Mouse (Mus musculus) heart, embryonic 14.5 days (tissue): ENCODE measurements around the gene Ctbp2. TPM values are rescaled to one million over a fixed set of nuclear protein-coding genes. Genes with fewer than 3 reads are reported as not detected.

Source experiments
- ATAC-seq: fragments of 200-750 bp; cut with Nextera tagmentation; 2 replicates; pipeline ENCODE4 v1.8.0; 2017; ENCODE audit warnings: low read depth, moderate TSS enrichment; ENCODE audit not compliant: insufficient number of reproducible peaks, insufficient read depth, low FRiP score
- H3K27ac ChIP-seq, 2 experiments: fragments of 200-500 bp in 1 of 2; fragments of 300-500 bp in 1 of 2; sonication (generic) in 1 of 2; replicated peaks in 1 of 2; 2 replicates each; pipeline ENCODE4 v1.5.1; 2012 to 2014; ENCODE audit warnings: low read depth in 2 of 2, low read length in 2 of 2, control low read depth in 1 of 2, mild to moderate bottlenecking in 1 of 2, mixed read lengths in 1 of 2; ENCODE audit not compliant: control insufficient read depth in 1 of 2, insufficient read depth in 1 of 2
- H3K27me3 ChIP-seq: fragments of 300-500 bp; sonication (generic); 2 replicates; pipeline ENCODE4 v1.6.1; 2014; ENCODE audit warnings: mild to moderate bottlenecking, low read length, control low read depth; ENCODE audit not compliant: control insufficient read depth, insufficient read depth
- H3K36me3 ChIP-seq: fragments of 300-500 bp; sonication (generic); 2 replicates; pipeline ENCODE4 v1.6.1; 2014; ENCODE audit warnings: mild to moderate bottlenecking, control low read depth, low read length, mixed read lengths; ENCODE audit not compliant: control insufficient read depth, insufficient read depth
- H3K4me1 ChIP-seq, 2 experiments: fragments of 200-500 bp in 1 of 2; fragments of 300-500 bp in 1 of 2; sonication (generic) in 1 of 2; 2 replicates each; pipeline ENCODE4 v1.6.1; 2012 to 2014; ENCODE audit warnings: low read length in 2 of 2, control low read depth in 1 of 2, mixed read lengths in 1 of 2; ENCODE audit not compliant: control insufficient read depth in 2 of 2, insufficient read depth in 2 of 2
- H3K4me2 ChIP-seq: fragments of 300-500 bp; sonication (generic); 2 replicates; pipeline ENCODE4 v1.6.1; 2014; ENCODE audit warnings: mild to moderate bottlenecking, low read length
- H3K4me3 ChIP-seq, 2 experiments: fragments of 200-500 bp in 1 of 2; fragments of 300-500 bp in 1 of 2; sonication (generic) in 1 of 2; 2 replicates each; pipeline ENCODE4 v1.5.1; 2012 to 2014; ENCODE audit warnings: low read length in 2 of 2, mild to moderate bottlenecking in 2 of 2, control low read depth in 1 of 2, low read depth in 1 of 2, moderate library complexity in 1 of 2; ENCODE audit not compliant: control insufficient read depth in 1 of 2, insufficient read depth in 1 of 2
- H3K9ac ChIP-seq: fragments of 300-500 bp; sonication (generic); 2 replicates; pipeline ENCODE4 v1.6.1; 2014; ENCODE audit warnings: mild to moderate bottlenecking, low read length
- H3K9me3 ChIP-seq: fragments of 300-500 bp; sonication (generic); 2 replicates; pipeline ENCODE4 v1.6.1; 2016; ENCODE audit warnings: low read length, control low read depth; ENCODE audit not compliant: control insufficient read depth
- WGBS: fragments of 180-500 bp; shearing (Covaris S2); extraction: QIAGEN DNeasy Blood & Tissue Kit; methylation state at CpG from one replicate; pipeline ENCODE4 v1.1.7; 2014; 5-methylcytosine and 5-hydroxymethylcytosine counted together
- polyA plus RNA-seq: library from polyadenylated mRNA; unstranded; fragments of >200 nt; fragmentation: Nextera tagmentation; extraction: Ambion mirVana; gene quantifications from 2 replicates; pipeline ENCODE4 v1.2.1, GENCODE M21; 2014

Gene Ctbp2
- polyA plus RNA-seq, 1 experiment from 2014 or later: 54.3 TPM

- H3K9ac ChIP-seq: peak overlapping the region; percentile 14; the same call in 1 of the 2 replicates
- no peaks in the 10 kb centered on the region for H3K27me3 ChIP-seq
- H3K4me1 ChIP-seq: peaks cover 38 to 76% of the 10 kb centered on the region in 2 experiments
- no peaks in the 10 kb centered on the region for H3K9me3 ChIP-seq
- no peak overlapping the region for H3K4me3 ChIP-seq
- H3K4me2 ChIP-seq: no peak overlapping the region
- H3K27ac ChIP-seq: peak overlapping the region; percentile 56 to 84; a peak in 2 of 4 replicates
- ATAC-seq: no peak
- no peaks in the 10 kb centered on the region for H3K36me3 ChIP-seq
- 32% methylated on average over 2 of the region's 2 CpGs for WGBS
Measured at GRCm38 (mm10) chr7:133117815-133118214, 6.3 kb downstream of the Ctbp2 start.

- H3K27me3 ChIP-seq: no peaks in the 10 kb centered on the region
- peak overlapping the region; percentile 74 for H3K4me2 ChIP-seq
- peak overlapping the region; percentile 71 for H3K9ac ChIP-seq
- H3K27ac ChIP-seq: peak overlapping the region; percentile 51 to 84; a peak in 3 of 4 replicates
- H3K4me3 ChIP-seq: no peak overlapping the region
- no peak for ATAC-seq
- H3K36me3 ChIP-seq: no peaks in the 10 kb centered on the region
- H3K9me3 ChIP-seq: no peaks in the 10 kb centered on the region
- peaks cover 50 to 88% of the 10 kb centered on the region in 2 experiments for H3K4me1 ChIP-seq
Measured at GRCm38 (mm10) chr7:133116542-133116941, 7.6 kb downstream of the Ctbp2 start.

- Histone ChIP-seq H3K4me2 (peak overlapping the region; percentile 74), H3K9ac (peak overlapping the region; percentile 71), H3K9me3 (no peaks in the 10 kb centered on the region), H3K4me3 (peak overlapping the region; percentile 21 to 31), H3K36me3 (no peaks in the 10 kb centered on the region), H3K4me1 (peaks cover 50 to 95% of the 10 kb centered on the region in 2 experiments), H3K27ac (peak overlapping the region; percentile 51 to 84), H3K27me3 (no peaks in the 10 kb centered on the region)
- 5% methylated on average over 15 of the region's 15 CpGs for WGBS
- ATAC-seq: no peak
Measured at GRCm38 (mm10) chr7:133115886-133116285, 8.3 kb downstream of the Ctbp2 start.

- H3K4me3 ChIP-seq: peak overlapping the region; percentile 0 to 31; a peak in 3 of 4 replicates
- peak overlapping the region; percentile 3 to 84; a peak in 3 of 4 replicates for H3K27ac ChIP-seq
- H3K9ac ChIP-seq: peak overlapping the region; percentile 71
- H3K27me3 ChIP-seq: no peaks in the 10 kb centered on the region
- H3K4me2 ChIP-seq: peak overlapping the region; percentile 74
- 9% methylated on average over 20 of the region's 20 CpGs for WGBS
- H3K36me3 ChIP-seq: no peaks in the 10 kb centered on the region
- peaks cover 48 to 91% of the 10 kb centered on the region in 2 experiments for H3K4me1 ChIP-seq
- H3K9me3 ChIP-seq: no peaks in the 10 kb centered on the region
- 0 out of 2 replicates have a peak, but pooled peaks have one; percentile 37 for ATAC-seq
Measured at GRCm38 (mm10) chr7:133114847-133115470, 9.2 kb downstream of the Ctbp2 start.

- H3K4me2 ChIP-seq: no peak overlapping the region
- no peaks in the 10 kb centered on the region for H3K36me3 ChIP-seq
- H3K9ac ChIP-seq: no peak overlapping the region
- H3K4me1 ChIP-seq: peaks cover 49 to 82% of the 10 kb centered on the region in 2 experiments
- H3K27ac ChIP-seq: peak overlapping the region; percentile 69; a peak in 3 of 4 replicates
- no peaks in the 10 kb centered on the region for H3K9me3 ChIP-seq
- no peak for ATAC-seq
- no peaks in the 10 kb centered on the region for H3K27me3 ChIP-seq
- 78% methylated on average over 8 of the region's 8 CpGs for WGBS
- no peak overlapping the region for H3K4me3 ChIP-seq
Measured at GRCm38 (mm10) chr7:133113185-133113895, 10.8 kb downstream of the Ctbp2 start.

- H3K36me3 ChIP-seq: no peaks in the 10 kb centered on the region
- H3K4me2 ChIP-seq: peak overlapping the region; percentile 14; the same call in 1 of the 2 replicates
- no peaks in the 10 kb centered on the region for H3K27me3 ChIP-seq
- H3K27ac ChIP-seq: peak overlapping the region; percentile 69
- H3K4me1 ChIP-seq: peaks cover 46 to 74% of the 10 kb centered on the region in 2 experiments
- ATAC-seq: no peak
- H3K9me3 ChIP-seq: no peaks in the 10 kb centered on the region
- no peak overlapping the region for H3K4me3 ChIP-seq
- no peak overlapping the region; the same call in 1 of the 2 replicates for H3K9ac ChIP-seq
- WGBS: 15% methylated on average over 6 of the region's 6 CpGs
Measured at GRCm38 (mm10) chr7:133112351-133112831, 11.8 kb downstream of the Ctbp2 start.

GRCm38 (mm10) chr7:133109442-133109841 is 14.7 kb downstream of the Ctbp2 start:
- Histone ChIP-seq H3K9ac (no peak overlapping the region), H3K9me3 (no peaks in the 10 kb centered on the region), H3K4me2 (no peak overlapping the region), H3K4me1 (peaks cover 26 to 54% of the 10 kb centered on the region in 2 experiments), H3K4me3 (no peak overlapping the region), H3K27me3 (no peaks in the 10 kb centered on the region), H3K27ac (no peak overlapping the region), H3K36me3 (0 out of 2 replicates have a peak, but pooled peaks cover 3% of the 10 kb centered on the region)
- ATAC-seq: no peak
- 90% methylated on average over 4 of the region's 4 CpGs for WGBS
